16 mouse cellular contexts compared by ENCODE assay signal in genomic region chr11:23805716-23806115, GRCm38 (mm10).
"Had no signal": no experiment of that assay in that cellular context is flagged by ENCODE, and none has a peak within 500 bp of the region (broad histone marks: within the 10 kb centered on the region; RNA-seq: fewer than 3 reads in every experiment).

No protein-coding gene starts in this region.

- H3K4me2 ChIP-seq: limb, embryonic 12.5 days; liver, embryonic 13.5 days; lung, embryonic 15.5 days; midbrain, embryonic 11.5 days; midbrain, embryonic 15.5 days; neural tube, embryonic 13.5 days had no signal

- ATAC-seq: liver, postnatal 0 days; midbrain, embryonic 15.5 days had no signal

- H3K27me3 ChIP-seq: limb, embryonic 12.5 days; liver, embryonic 13.5 days; lung, embryonic 15.5 days; midbrain, embryonic 15.5 days; neural tube, embryonic 13.5 days had no signal

- H3K9ac ChIP-seq: limb, embryonic 12.5 days; liver, embryonic 13.5 days; liver, postnatal 0 days; lung, embryonic 15.5 days; midbrain, embryonic 15.5 days; neural tube, embryonic 13.5 days had no signal

- H3K4me1 ChIP-seq: limb, embryonic 12.5 days; liver, embryonic 13.5 days; lung, embryonic 15.5 days; midbrain, embryonic 15.5 days; neural tube, embryonic 13.5 days had no signal

- H3K36me3 ChIP-seq: limb, embryonic 12.5 days; liver, embryonic 13.5 days; lung, embryonic 15.5 days; midbrain, embryonic 15.5 days; neural tube, embryonic 13.5 days had no signal

- DNase-seq: kidney, adult 11 months; kidney, adult 9 months; kidney, postnatal 36 days; liver; liver, embryonic 13.5 days; liver, postnatal 0 days; right cerebral cortex, adult 18-20 months; thymus, postnatal 36 days had no signal

- H3K9me3 ChIP-seq: limb, embryonic 12.5 days; liver, embryonic 13.5 days; lung, embryonic 15.5 days; midbrain, embryonic 15.5 days; neural tube, embryonic 13.5 days had no signal

- H3K4me3 ChIP-seq: left cerebral cortex, adult 2 months; limb, embryonic 12.5 days; liver, embryonic 13.5 days; lung, embryonic 15.5 days; megakaryocyte, embryonic 14.5 days; midbrain, embryonic 15.5 days; neural tube, embryonic 13.5 days had no signal

- H3K27ac ChIP-seq: kidney, postnatal 0 days; left cerebral cortex, adult 2 months; limb, embryonic 12.5 days; liver, embryonic 13.5 days; lung, embryonic 15.5 days; midbrain, embryonic 15.5 days; neural tube, embryonic 13.5 days had no signal
